Mouse (Mus musculus) forelimb bud, embryonic 11.5 days (tissue): ENCODE data around the gene Mars2.

Source experiments
- DNase-seq: peaks from one replicate; pipeline ENCODE4 v3.0.0-alpha.2; 2012; ENCODE audit warnings: low read depth, low spot score

Mars2 gene

DNA sequence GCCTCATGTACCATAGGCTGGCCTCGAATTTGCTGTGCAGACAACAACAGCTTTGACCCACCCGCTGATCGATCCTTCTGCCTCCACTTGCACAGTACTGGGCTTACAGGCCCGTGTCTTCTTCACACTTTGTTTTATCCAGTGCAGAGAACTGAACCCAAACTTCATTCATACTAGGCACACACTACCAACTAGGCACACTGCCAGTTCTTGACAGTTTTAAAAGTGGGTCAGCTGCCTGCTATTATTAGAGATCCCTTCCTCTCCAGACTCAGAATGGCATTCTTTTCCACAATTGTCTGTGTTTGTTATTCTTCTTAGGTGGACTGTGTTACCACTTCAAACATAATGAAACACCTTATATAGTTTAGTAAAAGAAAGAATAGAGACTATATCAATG lies 15.6 kb upstream of the Mars2 start:
- no peak for DNase-seq

DNA sequence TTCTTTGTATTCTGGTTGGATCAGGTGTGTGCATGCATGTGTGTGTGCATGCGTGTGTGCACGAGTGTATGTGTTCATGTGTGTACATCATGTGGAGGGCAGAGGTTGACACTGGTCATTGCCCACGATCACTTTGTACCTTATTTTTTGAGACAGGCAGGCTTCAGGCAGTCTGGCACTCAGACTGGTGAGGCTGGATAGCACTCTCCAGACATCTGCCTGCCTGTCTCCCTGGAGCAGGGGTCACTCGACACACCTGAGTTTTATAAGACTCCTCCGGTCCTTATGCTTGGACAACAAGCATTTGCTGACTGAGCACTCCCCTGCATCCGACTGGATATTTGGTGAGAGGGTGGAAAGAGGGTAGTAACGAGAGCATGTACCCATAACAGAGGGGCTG lies 14.0 kb upstream of the Mars2 start:
- no peak for DNase-seq

DNA sequence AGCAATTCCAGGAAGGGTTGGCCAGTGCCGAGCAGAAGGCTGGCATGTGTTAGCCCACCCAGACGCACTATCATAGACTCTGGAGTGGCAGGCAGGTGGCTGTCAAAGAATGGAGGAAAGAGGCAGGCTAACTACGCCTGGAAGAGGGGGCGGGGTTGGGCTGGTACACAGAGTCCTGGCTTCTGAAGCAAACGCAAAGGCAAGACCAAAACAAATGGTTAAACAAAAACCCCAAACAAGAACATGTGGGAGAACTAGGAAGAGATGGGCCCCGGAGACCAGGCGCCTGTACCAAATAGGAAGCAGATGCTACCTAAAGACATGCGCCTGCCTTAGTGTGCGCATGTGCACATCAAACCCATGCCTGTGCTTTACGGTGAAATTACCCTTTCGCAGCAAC lies 12.9 kb upstream of the Mars2 start:
- DNase-seq = peak; percentile 67

DNA sequence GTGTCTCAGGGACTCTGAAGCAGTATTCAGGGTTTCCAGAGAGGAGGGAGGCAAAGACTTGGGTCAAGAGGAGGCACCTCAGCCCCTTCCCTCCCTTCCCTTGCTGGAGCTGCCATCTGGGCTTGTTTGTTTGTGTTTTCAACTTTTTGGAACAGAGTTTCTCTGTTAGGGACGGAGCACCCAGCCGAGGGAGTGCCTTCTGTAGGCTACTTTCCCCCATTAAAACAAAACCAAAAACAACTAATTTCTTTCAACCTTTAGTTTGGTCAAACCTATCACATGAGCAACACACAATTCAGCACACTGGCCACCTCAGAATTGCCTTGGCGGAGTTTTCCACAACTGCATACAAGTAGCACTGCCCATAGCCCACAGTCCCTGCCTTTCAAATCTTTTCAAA lies 11.6 kb upstream of the Mars2 start:
- DNase-seq = peak; percentile 45

DNA sequence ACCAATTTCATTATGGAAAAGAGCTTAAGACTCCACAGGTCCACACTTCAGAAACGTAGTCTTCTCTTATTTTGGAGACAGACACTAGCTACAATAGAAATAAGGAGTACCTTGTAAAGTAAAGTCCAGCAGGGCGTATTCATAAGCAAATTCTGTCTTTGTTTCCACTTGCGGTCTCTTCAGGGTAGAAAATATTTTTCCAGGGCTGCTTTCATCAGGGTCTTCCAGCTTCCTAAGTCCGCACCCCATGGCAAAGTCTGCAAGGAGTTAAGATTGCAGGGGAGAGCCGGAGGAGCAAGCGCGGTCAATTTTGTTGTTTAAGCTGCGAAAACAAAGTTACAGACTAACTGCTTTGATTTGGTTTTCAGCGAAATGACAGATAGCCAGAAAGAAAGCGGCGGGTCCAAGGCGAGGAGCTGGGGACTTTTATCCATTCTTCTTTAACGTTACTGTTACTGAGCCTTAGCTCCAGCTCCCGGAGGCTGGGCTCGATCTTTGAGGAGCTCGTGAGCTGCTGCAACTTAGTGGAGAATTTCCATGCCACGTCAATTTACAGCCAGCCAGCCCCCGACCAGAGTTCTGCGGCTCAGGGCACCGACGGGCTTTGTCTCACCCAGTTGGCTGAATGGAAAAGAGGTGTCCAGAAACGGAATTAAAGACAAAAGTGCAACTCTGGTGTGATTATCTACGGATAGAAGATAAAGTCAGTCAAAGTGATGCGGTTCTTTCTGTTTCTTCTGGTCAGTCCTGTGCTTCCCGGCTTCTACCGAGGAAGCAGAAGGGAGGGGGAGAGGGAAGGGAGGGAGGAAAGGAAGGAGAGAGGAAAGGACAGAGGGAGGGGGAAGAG lies 10.7 kb upstream of the Mars2 start, which contains the start of gene Rftn2:
Rftn2 (minus strand) TSS at position 772 of the 847 bp plus-strand sequence.
- peak; percentile 68 for DNase-seq

DNA sequence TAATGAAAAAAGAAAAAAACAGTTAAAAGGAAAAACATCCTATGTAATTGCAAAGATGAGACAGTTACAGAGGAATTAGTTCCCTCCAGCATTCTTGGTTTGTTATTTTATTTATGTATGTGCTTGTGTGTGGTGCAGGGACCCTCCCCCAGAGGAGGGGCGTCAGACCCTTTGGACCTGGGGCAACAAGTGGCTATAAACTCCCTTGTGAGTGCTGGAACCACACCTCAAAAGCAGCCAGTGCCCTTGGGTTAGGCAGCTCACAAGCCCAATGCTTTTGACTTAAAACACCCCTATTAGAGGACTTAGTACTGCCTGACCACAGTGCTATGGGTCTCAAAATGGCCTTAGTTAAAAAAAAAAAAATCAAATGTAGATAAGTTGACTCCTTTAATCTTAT lies 9.6 kb upstream of the Mars2 start:
- no peak for DNase-seq

DNA sequence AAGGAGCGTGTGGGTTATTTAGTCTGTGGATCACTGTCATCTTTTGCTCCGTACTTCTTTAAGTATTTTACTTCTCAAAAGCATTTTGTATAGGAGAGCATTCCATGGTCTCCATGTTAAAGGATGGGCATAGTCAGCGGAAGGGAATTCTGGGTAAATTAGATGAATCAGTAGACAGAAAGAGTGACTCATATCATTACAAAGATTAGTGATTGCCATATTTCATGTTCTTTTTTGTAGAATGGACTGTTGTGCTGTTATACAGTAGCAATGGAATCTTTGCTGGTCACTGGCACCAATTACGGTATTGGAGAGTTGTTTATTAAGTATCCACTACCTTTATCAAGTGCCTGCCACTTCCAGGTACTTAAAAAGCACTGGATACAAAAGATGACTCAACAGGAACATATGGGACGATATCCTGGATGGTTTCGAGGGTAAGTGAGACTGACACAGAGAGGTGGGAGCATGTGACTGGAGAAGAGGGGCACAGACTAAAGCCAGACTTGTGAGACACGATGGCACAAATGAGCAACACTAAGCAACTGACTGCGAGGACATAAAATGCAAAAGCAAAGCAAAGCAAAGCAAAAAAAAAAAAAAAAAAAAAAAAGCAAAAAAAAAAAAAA lies 8.6 kb upstream of the Mars2 start:
- DNase-seq = no peak

DNA sequence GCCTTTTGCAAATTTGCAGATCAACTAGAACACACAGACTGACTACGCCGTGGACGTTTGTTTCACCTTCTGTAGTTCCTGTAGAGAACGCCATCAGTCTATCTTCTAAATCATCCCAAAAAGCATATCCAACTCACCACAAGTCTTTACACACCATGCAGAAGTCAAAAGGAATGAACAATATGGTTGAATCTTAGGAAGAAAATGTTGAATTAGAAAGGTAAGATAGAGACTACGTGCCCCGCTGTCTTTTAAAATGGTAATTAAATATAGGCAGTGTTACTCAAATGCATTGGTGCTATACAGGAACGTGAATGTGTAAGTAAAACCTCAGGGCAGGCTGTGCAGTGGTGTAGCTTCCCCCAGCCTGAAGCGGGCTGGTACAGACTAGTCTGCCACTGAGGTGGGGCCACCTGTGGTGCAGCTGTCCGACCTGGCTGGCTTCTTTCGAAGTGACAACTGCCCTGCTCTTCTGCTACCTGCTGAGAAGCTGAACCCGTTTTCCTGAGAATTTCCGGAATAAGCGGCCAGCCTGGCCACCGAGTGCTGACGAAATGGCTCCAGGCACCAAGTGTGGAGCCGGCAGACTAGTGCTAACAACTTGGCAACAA lies 2.0 kb upstream of the Mars2 start:
- DNase-seq = no peak

DNA sequence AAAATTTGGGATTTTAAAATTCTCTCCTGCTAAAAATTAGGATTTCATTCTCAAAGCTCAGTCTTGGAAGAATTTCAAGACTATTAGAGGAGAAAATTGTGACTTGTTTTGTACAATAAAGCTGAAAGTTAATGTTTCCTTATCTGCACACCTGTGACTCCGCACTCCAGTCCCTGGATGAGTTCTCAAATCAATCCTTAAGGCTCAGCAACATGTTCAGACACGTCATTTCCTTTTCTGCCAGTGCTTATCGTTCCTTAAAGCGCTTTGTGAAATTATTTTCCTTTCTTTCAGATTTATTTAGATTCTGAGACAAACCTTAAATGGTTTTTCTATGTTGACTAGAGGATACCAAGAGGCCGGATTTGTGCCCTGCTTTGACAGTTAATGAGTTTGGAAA lies 490 bp upstream of the Mars2 start:
- DNase-seq = no peak

DNA sequence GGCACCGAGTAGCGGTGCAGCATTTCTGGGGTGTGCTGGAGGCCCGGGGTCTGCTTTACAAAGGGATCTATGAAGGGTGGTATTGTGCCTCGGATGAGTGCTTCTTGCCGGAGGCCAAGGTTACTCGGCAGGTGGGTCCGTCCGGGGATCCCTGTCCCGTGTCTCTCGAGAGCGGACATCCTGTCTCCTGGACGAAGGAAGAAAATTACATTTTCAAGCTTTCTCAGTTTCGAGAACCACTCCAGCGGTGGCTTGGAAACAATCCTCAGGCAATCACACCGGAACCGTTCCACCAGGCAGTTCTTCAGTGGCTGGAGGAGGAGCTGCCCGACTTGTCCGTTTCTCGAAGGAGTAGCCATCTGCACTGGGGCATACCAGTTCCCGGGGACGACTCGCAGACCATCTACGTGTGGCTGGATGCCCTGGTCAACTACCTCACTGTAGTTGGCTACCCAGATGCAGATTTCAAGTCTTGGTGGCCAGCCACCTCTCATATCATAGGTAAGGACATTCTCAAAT lies 725 bp downstream of the Mars2 start:
- DNase-seq = no peak

DNA sequence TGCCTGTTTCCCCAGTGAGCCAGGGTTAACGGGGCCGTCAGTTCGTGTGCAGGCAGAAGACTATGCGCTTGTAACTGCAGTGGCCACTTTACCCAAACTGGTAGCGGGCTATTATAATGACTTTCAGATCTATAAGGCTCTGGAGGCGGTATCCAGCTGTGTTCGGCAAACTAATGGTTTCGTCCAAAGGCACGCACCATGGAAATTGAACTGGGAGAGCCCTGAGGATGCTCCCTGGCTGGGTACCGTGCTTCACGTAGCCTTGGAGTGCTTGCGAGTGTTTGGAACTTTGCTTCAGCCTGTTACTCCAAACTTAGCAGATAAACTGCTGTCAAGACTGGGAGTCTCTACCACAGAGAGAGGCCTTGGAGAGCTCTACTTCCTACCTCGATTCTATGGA lies 1.5 kb downstream of the Mars2 start:
- no peak for DNase-seq

DNA sequence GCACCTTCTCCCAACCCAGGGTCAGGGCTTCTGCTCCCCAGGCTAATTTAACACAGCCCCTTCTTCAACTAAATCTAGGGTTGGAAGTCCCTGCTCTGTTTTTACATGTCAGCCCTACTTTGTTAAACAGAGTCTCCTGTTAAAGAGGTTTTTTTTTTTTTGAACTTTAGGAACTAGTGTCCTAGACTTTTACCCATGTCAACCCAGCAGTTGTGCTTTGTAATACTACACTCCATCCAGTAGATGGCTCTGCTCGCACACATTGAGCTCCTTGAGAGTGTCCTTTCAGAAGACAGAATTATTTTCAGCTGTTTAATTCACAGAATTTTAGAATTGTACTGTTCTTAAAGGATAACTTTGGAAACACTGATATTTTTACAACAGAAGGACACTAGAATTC lies 2.3 kb downstream of the Mars2 start:
- DNase-seq = peak; percentile 60

DNA sequence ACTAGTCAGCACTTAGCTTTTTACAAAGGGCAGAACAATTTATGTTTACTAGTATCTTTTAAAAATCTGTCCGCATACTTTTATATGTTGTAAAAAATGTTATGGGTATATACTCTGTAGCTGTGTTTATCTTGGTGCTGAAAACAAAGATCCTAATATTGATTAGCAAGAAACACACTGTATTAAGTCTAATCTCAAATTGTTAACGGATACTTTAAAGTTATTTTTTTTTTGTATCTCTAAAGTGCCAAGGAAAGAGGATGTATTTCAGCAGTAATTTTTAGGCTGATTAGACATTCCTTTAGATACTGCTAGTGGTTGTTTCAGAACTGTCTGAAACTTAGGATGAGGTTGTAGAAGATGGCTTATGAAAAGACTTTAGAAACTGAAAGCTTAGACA lies 9.4 kb downstream of the Mars2 start:
- no peak for DNase-seq

DNA sequence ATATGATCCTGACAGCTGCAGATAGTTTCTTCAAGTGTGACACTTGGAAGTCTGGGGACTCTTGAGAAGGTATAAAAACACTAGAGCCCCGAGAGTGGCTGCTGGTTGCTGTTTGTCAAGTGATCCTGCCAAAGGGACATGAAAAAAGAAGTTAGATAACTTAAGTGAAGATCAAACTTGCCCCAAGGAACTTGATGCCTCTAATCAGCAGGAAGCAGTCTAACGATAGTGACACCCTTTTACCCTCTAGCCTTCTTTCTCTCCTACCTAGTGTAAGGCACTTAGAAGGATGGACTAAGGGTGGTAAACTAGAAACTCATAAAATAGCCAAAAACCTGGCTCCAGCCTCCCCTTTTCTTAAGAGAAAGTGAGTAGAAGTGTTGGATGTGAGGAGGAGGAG lies 27.4 kb downstream of the Mars2 start:
- no peak for DNase-seq

DNA sequence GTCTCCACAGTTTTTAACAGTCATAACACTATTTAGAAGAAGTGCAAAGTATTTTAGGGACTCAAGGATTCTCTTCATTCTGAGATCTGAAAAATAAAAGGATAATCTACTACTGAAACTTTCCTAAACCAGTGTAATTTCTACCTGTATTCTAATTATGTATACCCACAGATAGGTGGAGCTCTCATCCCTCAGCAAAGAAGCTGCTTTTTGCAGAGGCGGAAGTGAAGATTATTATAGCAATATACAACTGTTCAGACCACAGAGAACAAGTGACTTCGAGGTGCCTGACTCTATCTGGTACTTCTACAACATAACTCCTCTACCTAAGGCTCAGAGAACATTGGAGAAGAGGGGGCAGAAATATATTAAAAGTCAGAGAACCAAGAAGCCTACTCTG lies 28.5 kb downstream of the Mars2 start:
- DNase-seq = no peak

DNA sequence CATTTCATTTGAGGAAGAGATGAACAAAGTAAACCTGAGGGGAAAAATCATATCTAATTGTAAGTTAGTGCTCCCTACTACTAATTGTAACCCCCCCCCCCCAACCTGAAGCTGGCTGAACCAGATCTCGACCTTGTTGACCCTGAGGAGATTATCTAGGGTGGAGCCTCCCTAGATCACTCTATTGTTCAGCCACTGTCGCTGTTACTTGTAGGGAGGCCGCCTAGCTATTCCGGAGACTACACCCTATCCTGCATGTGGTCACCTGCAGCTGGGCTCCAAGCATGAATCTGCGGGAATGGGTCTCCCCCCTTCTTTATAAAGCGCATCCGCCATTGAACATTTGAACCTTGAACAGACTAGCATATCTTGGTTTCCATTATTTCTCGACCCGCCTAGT lies 42.1 kb downstream of the Mars2 start:
- DNase-seq = no peak
